Mouse (Mus musculus) CH12.LX (cell line): Measurements from ENCODE around the gene Olfml3. TPM values are rescaled to one million over a fixed set of nuclear protein-coding genes. Genes with fewer than 3 reads are reported as not detected.

Experiments used
- DNase-seq: peaks from one replicate; pipeline ENCODE4 v3.0.0-alpha.2; 2013; ENCODE audit errors: extremely low read depth
- H3K27ac ChIP-seq: 2 replicates; pipeline ENCODE4 v1.5.1; 2012; ENCODE audit warnings: low read depth, mild to moderate bottlenecking, control low read depth, moderate library complexity; ENCODE audit not compliant: insufficient read depth
- H3K27me3 ChIP-seq: replicated peaks from 2 replicates; pipeline ENCODE3; 2012; ENCODE audit warnings: inconsistent platforms
- H3K36me3 ChIP-seq, 2 experiments: replicated peaks in 1 of 2; 2 replicates each; pipeline versions ENCODE3 to v1.6.1; 2012; ENCODE audit warnings: inconsistent platforms in 1 of 2, low read length in 1 of 2, mild to moderate bottlenecking in 1 of 2, mixed read lengths in 1 of 2, moderate library complexity in 1 of 2; ENCODE audit not compliant: control insufficient read depth in 1 of 2, insufficient read depth in 1 of 2
- H3K4me1 ChIP-seq, 2 experiments: 2 replicates each; pipeline ENCODE4 v1.6.1; 2012; ENCODE audit warnings: inconsistent platforms in 1 of 2, moderate library complexity in 1 of 2; ENCODE audit not compliant: insufficient read depth in 2 of 2, control insufficient read depth in 1 of 2
- H3K4me2 ChIP-seq: 2 replicates; pipeline ENCODE4 v1.6.1; 2012; ENCODE audit warnings: low read depth, mild to moderate bottlenecking, control low read depth; ENCODE audit not compliant: poor library complexity, insufficient read depth, severe bottlenecking
- H3K4me3 ChIP-seq, 3 experiments: fragments of 150-350 bp in 1 of 3; sonication (generic) in 1 of 3; replicated peaks in 1 of 3; 2 replicates each; pipeline versions ENCODE3 to v1.5.1; 2011 to 2012; ENCODE audit warnings: low read depth in 2 of 3, low read length in 2 of 3, mild to moderate bottlenecking in 2 of 3, moderate library complexity in 2 of 3, control low read depth in 1 of 3, improper control_type of control experiment in 1 of 3, inconsistent platforms in 1 of 3, mixed read lengths in 1 of 3; ENCODE audit not compliant: poor library complexity in 1 of 3
- H3K79me2 ChIP-seq: replicated peaks from 2 replicates; pipeline ENCODE4 v1.6.1; 2012; ENCODE audit warnings: mild to moderate bottlenecking, moderate library complexity; ENCODE audit not compliant: control insufficient read depth, poor library complexity, insufficient read depth, severe bottlenecking; ENCODE audit errors: extremely low read depth
- H3K9ac ChIP-seq: 2 replicates; pipeline ENCODE4 v1.6.1; 2012; ENCODE audit warnings: low read depth, mild to moderate bottlenecking, control low read depth, moderate library complexity; ENCODE audit not compliant: insufficient read depth
- H3K9me3 ChIP-seq: replicated peaks from 2 replicates; pipeline ENCODE3; 2012; ENCODE audit warnings: low read length, inconsistent platforms, mixed read lengths
- CHD2 ChIP-seq: IDR thresholded peaks from 2 replicates; pipeline ENCODE4 v1.6.1; 2011; ENCODE audit warnings: low read length, improper control_type of control experiment
- CTCF ChIP-seq, 2 experiments: IDR thresholded peaks in 1 of 2; conservative IDR thresholded peaks in 1 of 2; 2 replicates each; pipeline ENCODE4 v1.5.1; 2011 to 2012; ENCODE audit warnings: low read depth in 2 of 2, low read length in 2 of 2, improper control_type of control experiment in 1 of 2, inconsistent platforms in 1 of 2, mild to moderate bottlenecking in 1 of 2, moderate library complexity in 1 of 2
- E2F4 ChIP-seq: IDR thresholded peaks from 2 replicates; pipeline ENCODE4 v1.6.1; 2011; ENCODE audit warnings: low read depth, low read length, improper control_type of control experiment; ENCODE audit not compliant: insufficient replicate concordance
- EP300 ChIP-seq: IDR thresholded peaks from 2 replicates; pipeline ENCODE4 v1.6.1; 2011; ENCODE audit warnings: low read length, improper control_type of control experiment
- HCFC1 ChIP-seq: IDR thresholded peaks from 2 replicates; pipeline ENCODE4 v1.6.1; 2012; ENCODE audit warnings: low read depth, mild to moderate bottlenecking, inconsistent platforms, low read length, improper control_type of control experiment
- JUN ChIP-seq: IDR thresholded peaks from 2 replicates; pipeline ENCODE4 v1.6.1; 2011; ENCODE audit warnings: low read depth, mild to moderate bottlenecking, low read length, improper control_type of control experiment, moderate library complexity; ENCODE audit not compliant: insufficient read depth
- MAFK ChIP-seq: IDR thresholded peaks from 2 replicates; pipeline ENCODE4 v1.6.1; 2011; ENCODE audit warnings: low read length, improper control_type of control experiment; ENCODE audit not compliant: insufficient replicate concordance
- MAX ChIP-seq: IDR thresholded peaks from 2 replicates; pipeline ENCODE4 v1.6.1; 2011; ENCODE audit warnings: low read length, improper control_type of control experiment
- MEF2A ChIP-seq: IDR thresholded peaks from 2 replicates; pipeline ENCODE4 v1.6.1; 2014; ENCODE audit warnings: low read depth, mild to moderate bottlenecking, inconsistent platforms, low read length, improper control_type of control experiment, borderline replicate concordance
- MXI1 ChIP-seq: IDR thresholded peaks from 2 replicates; pipeline ENCODE4 v1.6.1; 2011; ENCODE audit warnings: mild to moderate bottlenecking, low read depth, low read length, improper control_type of control experiment
- MYC ChIP-seq: IDR thresholded peaks from 2 replicates; pipeline ENCODE4 v1.6.1; 2011; ENCODE audit warnings: low read depth, mild to moderate bottlenecking, improper control_type of control experiment, low read length
- NELFE ChIP-seq: IDR thresholded peaks from 2 replicates; pipeline ENCODE4 v1.6.1; 2011; ENCODE audit warnings: low read depth, low read length, improper control_type of control experiment
- NRF1 ChIP-seq: IDR thresholded peaks from 2 replicates; pipeline ENCODE4 v1.6.1; 2014; ENCODE audit warnings: low read depth, mild to moderate bottlenecking, inconsistent platforms, low read length, improper control_type of control experiment, moderate library complexity
- PAX5 ChIP-seq: IDR thresholded peaks from 2 replicates; pipeline ENCODE4 v1.6.1; 2012; ENCODE audit warnings: low read length, inconsistent platforms, mixed read lengths
- RAD21 ChIP-seq: IDR thresholded peaks from 2 replicates; pipeline ENCODE4 v1.6.1; 2011; ENCODE audit warnings: low read depth, mild to moderate bottlenecking, low read length, improper control_type of control experiment, moderate library complexity
- RCOR1 ChIP-seq: conservative IDR thresholded peaks from 2 replicates; pipeline ENCODE4 v1.6.1; 2012; ENCODE audit warnings: low read depth, mild to moderate bottlenecking, inconsistent platforms, low read length, improper control_type of control experiment
- SIN3A ChIP-seq: IDR thresholded peaks from 2 replicates; pipeline ENCODE4 v1.6.1; 2012; ENCODE audit warnings: low read length, improper control_type of control experiment, inconsistent platforms
- TCF12 ChIP-seq: IDR thresholded peaks from 2 replicates; pipeline ENCODE4 v1.6.1; 2014; ENCODE audit warnings: low read depth, mild to moderate bottlenecking, inconsistent platforms, low read length, improper control_type of control experiment
- UBTF ChIP-seq: IDR thresholded peaks from 2 replicates; pipeline ENCODE4 v1.6.1; 2012; ENCODE audit warnings: low read depth, mild to moderate bottlenecking, inconsistent platforms, low read length, improper control_type of control experiment, moderate library complexity
- ZKSCAN1 ChIP-seq: IDR thresholded peaks from 2 replicates; pipeline ENCODE4 v1.6.1; 2012; ENCODE audit warnings: low read depth, inconsistent platforms, low read length, improper control_type of control experiment, borderline replicate concordance
- dilution Hi-C: fragments of 300-500 bp; cut with MboI; formaldehyde crosslinking; loops from 2 replicates; pipeline ENCODE4 v1.14.3; 2020; ENCODE audit warnings: low sequenced_read_pairs; ENCODE audit not compliant: extremely low pct_unique_long_range_greater_than_20kb, extremely low pct_ligation_motif_present
- in situ Hi-C: fragments of 300-500 bp; cut with MboI; formaldehyde crosslinking; loops from 3 replicates; pipeline ENCODE4 v1.14.3; 2019; ENCODE audit warnings: low sequenced_read_pairs, low pct_ligation_motif_present, low pct_unique_long_range_greater_than_20kb, mixed read lengths
- polyA plus RNA-seq: library from polyadenylated mRNA; unstranded; fragments of >175 nt; gene quantifications from 2 replicates; pipeline ENCODE4 v1.2.1, GENCODE M21; 2012; ENCODE audit warnings: low read depth; ENCODE audit not compliant: insufficient read length
- total RNA-seq, 2 experiments: library from RNA; depleted of rRNA; stranded (reverse); fragments of 300-350 nt in 1 of 2; fragments of >200 nt in 1 of 2; gene quantifications; 2 replicates each; pipeline ENCODE4 v1.2.3; 2012 to 2014

Olfml3 gene
- total and polyA plus RNA-seq, 3 experiments = 14.0 to 33.3 (median 19.7) TPM

DNA sequence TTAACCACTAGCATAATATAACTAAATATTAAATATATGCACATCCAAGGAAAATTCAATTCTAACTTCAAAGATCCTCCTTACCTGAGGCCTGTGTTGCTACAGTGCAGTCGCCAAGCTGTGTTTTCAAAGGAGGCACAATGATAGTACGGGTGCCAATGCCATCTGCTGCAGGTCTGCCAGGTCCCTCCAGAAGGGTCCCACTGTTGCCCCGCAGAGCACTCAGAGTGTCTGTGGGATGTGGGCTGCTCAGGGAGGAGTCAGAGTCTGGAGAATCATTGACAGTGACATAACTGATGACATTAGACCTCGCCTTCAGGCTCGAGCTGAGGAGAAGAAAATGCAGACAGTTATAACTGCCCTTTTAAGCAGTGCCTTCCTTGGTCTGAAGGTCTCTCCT is 8.9 kb upstream of the Olfml3 start:
- dilution Hi-C loops = no loop called here

DNA sequence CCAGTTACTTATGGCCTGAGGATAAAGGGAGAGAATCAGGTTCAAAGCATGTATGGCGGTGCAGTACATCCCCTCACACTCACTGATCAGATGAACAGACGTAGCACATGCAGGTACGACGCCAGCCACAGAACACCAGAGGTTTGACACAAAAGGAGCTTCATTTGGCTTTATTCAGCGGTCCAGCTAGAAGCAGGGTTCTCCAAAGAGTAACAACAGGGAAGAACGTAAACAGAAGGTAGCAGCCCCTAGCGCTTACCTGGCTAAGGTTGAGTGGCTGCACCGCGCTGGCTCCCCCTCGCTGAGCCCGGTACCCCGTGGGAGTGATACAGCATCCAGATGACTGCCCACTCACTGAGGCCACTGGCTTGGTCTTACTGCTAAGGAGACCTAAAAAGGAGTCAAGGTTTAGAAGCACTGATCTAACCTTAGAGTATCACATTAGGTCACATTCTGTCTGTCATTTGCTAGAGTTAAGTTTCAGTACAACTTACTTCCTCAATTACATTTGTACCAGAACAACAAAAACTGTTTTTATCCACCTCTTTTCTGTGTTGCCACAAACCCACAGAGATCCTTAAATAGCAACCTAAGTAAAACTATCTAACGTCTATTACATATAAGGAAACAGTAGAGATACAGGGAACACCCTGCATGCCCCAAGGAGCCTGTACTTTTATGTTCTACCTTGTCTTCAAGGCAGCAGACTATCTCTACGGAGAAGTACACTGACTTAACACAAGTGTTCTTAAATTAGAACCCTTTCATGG is 7.4 kb upstream of the Olfml3 start:
- Histone ChIP-seq H3K4me1 (peaks cover 38 to 70% of the 10 kb centered on the region in 2 experiments), H3K4me2 (no peak overlapping the region), H3K79me2 (no peaks in the 10 kb centered on the region), H3K9ac (no peak overlapping the region), H3K27me3 (no peaks in the 10 kb centered on the region), H3K27ac (peak overlapping the region; percentile 84), H3K9me3 (no peaks in the 10 kb centered on the region), H3K4me3 (peak overlapping the region in 1 of 3 experiments; percentile 18), H3K36me3 (peaks cover 57 to 80% of the 10 kb centered on the region in 2 experiments)
- dilution Hi-C loops (no loop called here), in situ Hi-C loops (no loop called here)
- DNase-seq = no peak
- peak; percentile 63; the same call in 1 of the 2 replicates for TF ChIP-seq MEF2A
- TF ChIP-seq HCFC1 = no peak

More for the DNA sequence above, 8.9 kb upstream of the Olfml3 start:
- Histone ChIP-seq H3K4me1 (peaks cover 28 to 56% of the 10 kb centered on the region in 2 experiments), H3K27me3 (no peaks in the 10 kb centered on the region), H3K4me3 (no peak overlapping the region), H3K27ac (no peak overlapping the region), H3K9ac (no peak overlapping the region), H3K36me3 (peaks cover 63 to 82% of the 10 kb centered on the region in 2 experiments), H3K79me2 (no peaks in the 10 kb centered on the region), H3K9me3 (no peaks in the 10 kb centered on the region), H3K4me2 (no peak overlapping the region)
- in situ Hi-C loops = no loop called here
- TF ChIP-seq MXI1 = no peak
- TF ChIP-seq NELFE = no peak
- TF ChIP-seq ZKSCAN1 = no peak
- no peak for TF ChIP-seq JUN
- no peak for TF ChIP-seq EP300
- TF ChIP-seq UBTF = no peak
- TF ChIP-seq MYC = no peak
- TF ChIP-seq SIN3A = no peak
- TF ChIP-seq MAX = no peak
- no peak for TF ChIP-seq PAX5
- TF ChIP-seq CTCF (conservative IDR thresholded peaks at IDR 0.05 in 1 of 2, IDR thresholded peaks at IDR 0.05 in 1 of 2; ENCODE audit: low read depth in 2 of 2, low read length in 2 of 2) = no peak
- TF ChIP-seq E2F4 = no peak
- no peak for TF ChIP-seq RAD21
- TF ChIP-seq RCOR1 = no peak
- no peak for TF ChIP-seq MEF2A
- TF ChIP-seq CHD2 = no peak
- TF ChIP-seq TCF12 = no peak
- no peak for TF ChIP-seq MAFK
- TF ChIP-seq NRF1 = no peak
- DNase-seq = no peak
